Mouse (Mus musculus): ENCODE data around the gene Adcy6.

The Adcy6 gene

DNA sequence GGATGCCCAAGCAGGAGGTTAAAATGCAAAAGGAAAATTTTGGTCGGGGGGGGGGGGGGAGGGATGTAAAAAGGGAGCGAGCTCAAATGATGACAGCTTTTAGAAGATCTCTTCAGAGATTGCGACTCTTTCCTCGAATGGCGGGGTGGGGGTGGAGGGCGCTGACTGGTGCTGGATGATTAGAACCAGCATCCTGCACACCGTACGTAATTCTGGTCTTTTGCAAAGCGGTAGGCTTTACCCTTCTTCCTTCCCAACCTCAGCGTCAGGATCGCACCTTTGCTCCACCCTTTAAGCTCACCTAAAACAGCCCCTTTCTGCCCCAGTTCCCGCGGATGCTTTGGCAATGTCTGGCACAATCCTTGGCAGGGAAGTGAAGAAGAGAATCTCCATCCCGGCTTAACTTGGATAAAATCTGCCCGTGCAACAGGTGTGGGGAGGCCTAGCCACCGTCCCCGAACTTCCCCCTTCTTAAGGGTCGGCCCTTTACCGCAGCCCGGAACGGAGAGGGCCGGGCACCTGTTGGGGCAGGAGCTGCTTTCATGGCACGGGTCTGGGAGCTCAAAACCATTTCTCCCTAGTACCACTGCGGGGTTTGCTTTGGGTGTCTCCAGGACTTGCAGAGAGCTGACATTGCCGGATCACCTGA lies 24.1 kb upstream of the Adcy6 start:
- no peaks in the 10 kb centered on the region for H3K27me3 ChIP-seq (ENCODE audit: control insufficient read depth, insufficient read depth, low read length, poor library complexity, severe bottlenecking)
- peak; percentile 18 for DNase-seq (ENCODE audit: low read depth, low spot score)
- no peaks in the 10 kb centered on the region for H3K36me3 ChIP-seq (ENCODE audit: control insufficient read depth, insufficient read depth, low read length, poor library complexity, severe bottlenecking)

DNA sequence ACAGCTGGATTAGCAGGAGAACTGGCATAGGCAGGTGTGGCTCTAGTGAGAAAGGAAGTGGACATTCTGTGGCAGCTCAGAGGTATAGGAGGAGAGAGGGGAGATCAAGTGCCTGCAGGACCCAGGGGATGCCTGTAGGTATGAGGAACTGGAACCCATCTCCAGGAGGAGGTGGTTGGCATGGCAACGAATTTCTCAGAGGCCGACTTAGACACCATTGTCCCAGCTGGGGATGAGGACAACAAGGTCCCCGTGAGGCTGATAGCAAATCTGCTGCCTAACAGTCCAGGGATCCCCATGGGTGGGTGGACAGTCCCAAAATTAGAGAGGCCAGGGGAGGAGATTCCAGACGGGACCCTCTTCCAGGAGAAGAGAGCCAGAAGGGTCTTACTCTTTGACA lies 23.0 kb upstream of the Adcy6 start:
- peak; percentile 53 for DNase-seq (ENCODE audit: low read depth, low spot score)
- no peaks in the 10 kb centered on the region for H3K36me3 ChIP-seq (ENCODE audit: control insufficient read depth, insufficient read depth, low read length, poor library complexity, severe bottlenecking)
- no peaks in the 10 kb centered on the region for H3K27me3 ChIP-seq (ENCODE audit: control insufficient read depth, insufficient read depth, low read length, poor library complexity, severe bottlenecking)

DNA sequence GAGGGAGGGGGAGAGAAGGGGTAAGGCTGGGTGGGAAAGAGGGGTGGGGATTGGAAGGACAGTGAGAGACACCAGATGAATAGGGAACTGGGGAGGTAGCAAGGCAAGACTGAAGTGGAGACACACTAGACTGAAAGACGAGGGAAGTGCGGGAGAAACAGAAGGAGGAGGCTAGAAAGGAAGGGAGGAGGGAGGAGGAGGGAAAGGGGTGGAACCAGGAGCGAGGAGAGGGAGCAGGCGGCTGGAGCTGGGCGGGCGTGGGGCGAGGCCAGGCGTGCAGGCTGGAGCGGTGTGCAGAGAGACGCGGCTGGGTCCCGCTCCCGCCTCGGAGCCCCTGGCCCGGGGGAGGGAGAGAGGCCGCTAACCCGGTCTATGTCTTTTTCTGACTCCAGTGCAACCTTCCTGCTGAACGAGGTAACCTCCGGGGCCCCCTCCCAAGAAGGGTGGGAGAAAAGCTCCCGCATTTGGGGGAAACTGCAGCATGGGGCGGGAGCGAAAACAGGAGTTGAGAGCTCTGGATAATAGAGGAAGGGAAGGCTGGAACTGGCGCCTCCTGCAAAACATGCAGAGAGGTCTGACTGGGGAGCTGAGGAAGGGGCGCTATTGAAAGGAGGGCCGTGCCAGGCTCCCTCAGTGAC lies 22.4 kb upstream of the Adcy6 start:
- no peaks in the 10 kb centered on the region; the same call in 1 of the 2 replicates for H3K27me3 ChIP-seq (ENCODE audit: control insufficient read depth, insufficient read depth, low read length, poor library complexity, severe bottlenecking)
- no peak for DNase-seq (ENCODE audit: low read depth, low spot score)
- H3K36me3 ChIP-seq (ENCODE audit: control insufficient read depth, insufficient read depth, low read length, poor library complexity, severe bottlenecking) = no peaks in the 10 kb centered on the region

DNA sequence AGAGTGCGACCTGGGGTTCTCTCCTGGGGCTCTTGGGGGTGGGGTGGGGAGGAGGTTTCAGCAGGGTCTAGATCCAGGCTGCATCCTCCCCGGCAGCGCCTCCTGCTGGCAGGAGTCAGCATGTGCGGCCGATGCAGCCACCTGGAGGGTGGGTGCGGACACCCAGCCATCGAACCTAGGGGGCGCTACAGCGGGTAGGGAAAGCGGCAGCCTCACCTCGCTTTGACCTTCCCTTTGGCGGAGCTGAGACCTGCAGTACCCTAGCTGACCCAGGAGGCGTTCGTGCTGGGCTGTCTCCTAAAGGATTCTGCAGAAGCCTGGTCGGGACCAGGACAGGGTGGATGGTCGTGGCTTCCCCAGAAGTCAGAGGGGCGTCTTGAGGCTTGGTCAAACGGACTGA lies 21.6 kb upstream of the Adcy6 start:
- Histone ChIP-seq H3K36me3 (ENCODE audit: control insufficient read depth, insufficient read depth, low read length, poor library complexity, severe bottlenecking) (no peaks in the 10 kb centered on the region), H3K27me3 (ENCODE audit: control insufficient read depth, insufficient read depth, low read length, poor library complexity, severe bottlenecking) (no peaks in the 10 kb centered on the region; the same call in 1 of the 2 replicates)
- peak; percentile 74 for DNase-seq (ENCODE audit: low read depth, low spot score)

DNA sequence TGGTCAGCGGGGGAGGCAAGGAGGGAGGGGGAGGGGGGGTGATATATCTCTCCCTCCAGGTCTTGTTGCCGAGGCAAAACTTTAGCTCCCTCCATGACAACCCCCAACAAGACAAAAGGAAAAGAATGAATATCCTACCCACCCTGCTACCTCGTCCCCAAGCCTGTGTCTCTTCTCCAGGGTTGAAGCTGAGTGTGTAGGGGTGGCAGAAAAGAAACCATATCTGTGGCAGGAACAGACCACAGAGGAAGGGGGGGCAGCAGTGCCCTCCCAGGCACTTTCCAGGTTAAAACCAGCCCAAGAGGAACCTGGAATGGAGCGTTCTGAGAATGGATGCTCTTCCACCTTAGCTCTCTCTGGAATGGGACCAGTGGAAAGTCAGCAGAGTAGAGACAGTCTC lies 20.7 kb upstream of the Adcy6 start, which contains the start of gene Cacnb3:
Gene Cacnb3, plus strand, starts transcription at position 301 of the 400 bp plus-strand sequence.
- Histone ChIP-seq H3K36me3 (ENCODE audit: control insufficient read depth, insufficient read depth, low read length, poor library complexity, severe bottlenecking) (no peaks in the 10 kb centered on the region), H3K27me3 (ENCODE audit: control insufficient read depth, insufficient read depth, low read length, poor library complexity, severe bottlenecking) (no peaks in the 10 kb centered on the region; the same call in 1 of the 2 replicates)
- DNase-seq (ENCODE audit: low read depth, low spot score) = no peak

DNA sequence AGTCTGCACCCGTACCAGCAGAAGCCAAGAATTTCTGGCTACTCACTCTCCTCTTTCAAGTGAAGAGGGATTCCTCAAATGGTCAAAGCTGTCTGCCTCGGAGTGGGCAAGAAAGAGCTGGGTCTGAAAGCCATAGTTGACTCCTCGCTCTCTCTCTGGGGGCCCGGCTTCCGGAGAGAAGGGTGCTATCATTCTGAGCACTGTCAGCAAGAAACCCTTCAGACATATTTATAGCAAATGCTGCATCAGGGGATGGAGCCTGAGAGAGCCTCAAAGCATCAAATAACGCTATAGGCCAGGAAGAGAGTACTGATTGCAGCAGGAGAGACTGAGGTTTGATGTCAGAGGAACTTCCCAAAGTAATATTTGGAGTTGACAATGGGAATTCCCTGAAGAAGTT lies 19.6 kb upstream of the Adcy6 start:
- Histone ChIP-seq H3K36me3 (ENCODE audit: control insufficient read depth, insufficient read depth, low read length, poor library complexity, severe bottlenecking) (no peaks in the 10 kb centered on the region), H3K27me3 (ENCODE audit: control insufficient read depth, insufficient read depth, low read length, poor library complexity, severe bottlenecking) (no peaks in the 10 kb centered on the region; the same call in 1 of the 2 replicates)
- DNase-seq (ENCODE audit: low read depth, low spot score) = no peak

DNA sequence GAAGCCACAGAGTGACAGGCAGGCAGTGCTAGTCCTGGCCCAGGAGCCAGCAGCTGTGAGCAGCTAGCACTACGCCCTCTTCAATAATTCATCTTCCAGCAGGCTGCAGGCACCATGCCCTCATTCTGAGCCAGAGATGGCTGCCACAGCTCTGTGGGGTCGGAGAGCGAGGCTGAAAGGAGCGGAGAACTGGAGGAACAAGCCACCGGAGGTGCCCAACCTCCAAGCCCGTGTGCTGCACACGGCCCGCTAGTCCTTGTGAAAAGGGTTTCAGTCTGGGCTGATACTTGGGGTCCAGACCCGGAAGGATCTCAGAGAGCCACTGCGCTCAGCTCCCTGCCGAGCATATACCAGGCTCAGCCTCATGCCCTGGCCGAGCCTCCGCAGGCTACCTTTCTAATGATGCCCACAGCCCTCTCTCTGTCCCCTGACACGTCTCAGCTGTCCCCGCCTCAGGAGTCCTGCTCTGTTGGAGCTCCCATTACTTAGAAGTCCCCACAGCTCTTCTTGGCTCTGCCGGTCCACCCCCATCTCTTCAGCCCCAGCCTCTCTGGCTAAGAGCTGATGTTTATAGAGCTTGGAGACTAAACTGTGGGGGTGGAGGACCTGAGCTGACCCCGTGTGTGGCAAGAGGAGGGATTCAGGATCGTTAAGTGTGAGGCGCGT lies 18.8 kb upstream of the Adcy6 start:
- H3K27me3 ChIP-seq (ENCODE audit: control insufficient read depth, insufficient read depth, low read length, poor library complexity, severe bottlenecking) = no peaks in the 10 kb centered on the region; the same call in 1 of the 2 replicates
- no peak for DNase-seq (ENCODE audit: low read depth, low spot score)
- no peaks in the 10 kb centered on the region for H3K36me3 ChIP-seq (ENCODE audit: control insufficient read depth, insufficient read depth, low read length, poor library complexity, severe bottlenecking)

DNA sequence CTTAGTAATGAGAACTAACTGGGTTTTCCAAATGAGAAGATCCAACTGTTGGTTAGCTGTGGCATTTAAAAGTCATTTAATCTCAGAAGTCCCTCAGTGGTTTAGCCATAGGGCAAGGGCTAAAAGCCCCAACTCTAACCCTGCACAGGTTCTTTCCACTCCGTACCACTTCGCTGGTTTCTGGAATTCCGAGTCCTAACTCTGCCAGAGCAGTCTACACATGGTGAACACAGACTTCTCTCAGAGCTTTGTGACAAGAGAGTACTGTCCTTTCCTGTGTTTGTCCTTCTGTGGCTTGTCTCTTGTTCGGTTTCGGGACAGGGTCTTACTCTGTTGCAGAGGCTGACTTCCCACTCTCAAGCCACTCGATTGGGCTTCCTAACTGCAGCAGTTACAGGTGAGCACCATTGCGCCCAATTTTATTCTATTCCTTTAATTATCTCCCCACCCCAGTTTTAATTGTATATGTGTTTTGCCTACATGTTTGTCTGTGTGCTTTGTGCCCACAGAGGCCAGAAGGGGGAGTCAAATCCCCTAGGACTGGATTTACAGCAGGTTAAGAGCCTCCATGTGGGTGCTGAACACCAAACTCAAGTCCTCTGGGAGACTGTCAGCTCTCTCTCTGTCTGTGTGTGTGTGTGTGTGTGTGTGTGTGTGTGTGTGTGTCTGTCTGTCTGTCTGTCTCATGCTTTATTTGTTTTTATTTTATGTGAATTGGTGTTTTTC lies 16.8 kb upstream of the Adcy6 start:
- no peaks in the 10 kb centered on the region; the same call in 1 of the 2 replicates for H3K36me3 ChIP-seq (ENCODE audit: control insufficient read depth, insufficient read depth, low read length, poor library complexity, severe bottlenecking)
- H3K27me3 ChIP-seq (ENCODE audit: control insufficient read depth, insufficient read depth, low read length, poor library complexity, severe bottlenecking) = no peaks in the 10 kb centered on the region; the same call in 1 of the 2 replicates
- DNase-seq (ENCODE audit: low read depth, low spot score) = no peak

DNA sequence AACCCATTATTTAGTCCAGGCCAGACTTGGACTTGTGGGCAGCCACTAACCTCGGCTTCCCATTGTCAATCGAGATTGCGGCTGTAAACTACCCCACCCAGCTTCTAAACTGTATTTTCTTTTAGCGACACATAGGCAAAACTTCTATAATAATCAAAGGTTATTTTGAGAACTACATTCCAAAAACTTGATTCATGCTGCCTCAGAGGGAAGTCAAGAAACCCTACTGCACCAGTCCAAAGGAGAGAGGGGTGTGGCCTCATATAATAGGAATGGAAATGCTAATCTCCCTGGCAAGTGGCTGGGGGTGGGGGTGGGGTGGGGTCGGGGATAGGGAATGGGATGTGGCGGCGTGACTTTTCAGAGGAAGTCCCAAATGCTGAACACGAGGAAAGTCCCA lies 16.2 kb upstream of the Adcy6 start:
- Histone ChIP-seq H3K36me3 (ENCODE audit: control insufficient read depth, insufficient read depth, low read length, poor library complexity, severe bottlenecking) (no peaks in the 10 kb centered on the region; the same call in 1 of the 2 replicates), H3K27me3 (ENCODE audit: control insufficient read depth, insufficient read depth, low read length, poor library complexity, severe bottlenecking) (no peaks in the 10 kb centered on the region; the same call in 1 of the 2 replicates)
- DNase-seq (ENCODE audit: low read depth, low spot score) = no peak

DNA sequence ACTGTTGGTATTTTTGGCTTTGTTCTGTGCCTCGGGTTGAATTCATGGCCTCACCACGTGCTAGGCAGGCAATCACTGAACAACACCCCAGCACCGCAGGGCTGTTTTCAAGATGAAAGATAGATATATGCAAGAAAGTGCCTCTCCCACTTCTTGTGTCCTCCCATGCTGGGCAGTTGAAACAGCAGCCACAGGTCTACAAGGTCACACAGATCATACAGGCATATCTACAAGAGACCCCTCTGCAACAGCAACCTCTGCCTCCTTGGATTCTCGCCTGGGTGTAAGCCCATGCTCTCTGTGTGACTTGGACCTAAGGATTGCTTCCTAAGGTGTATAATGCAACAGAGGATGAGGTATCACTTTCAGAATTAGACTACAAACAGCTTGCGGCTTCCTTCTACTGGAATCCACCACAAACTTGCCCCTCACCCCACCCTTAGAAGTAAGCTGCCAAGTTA lies 13.5 kb upstream of the Adcy6 start:
- Histone ChIP-seq H3K36me3 (ENCODE audit: control insufficient read depth, insufficient read depth, low read length, poor library complexity, severe bottlenecking) (no peaks in the 10 kb centered on the region; the same call in 1 of the 2 replicates), H3K27me3 (ENCODE audit: control insufficient read depth, insufficient read depth, low read length, poor library complexity, severe bottlenecking) (peaks cover 1% of the 10 kb centered on the region; the same call in 1 of the 2 replicates)
- no peak for DNase-seq (ENCODE audit: low read depth, low spot score)

DNA sequence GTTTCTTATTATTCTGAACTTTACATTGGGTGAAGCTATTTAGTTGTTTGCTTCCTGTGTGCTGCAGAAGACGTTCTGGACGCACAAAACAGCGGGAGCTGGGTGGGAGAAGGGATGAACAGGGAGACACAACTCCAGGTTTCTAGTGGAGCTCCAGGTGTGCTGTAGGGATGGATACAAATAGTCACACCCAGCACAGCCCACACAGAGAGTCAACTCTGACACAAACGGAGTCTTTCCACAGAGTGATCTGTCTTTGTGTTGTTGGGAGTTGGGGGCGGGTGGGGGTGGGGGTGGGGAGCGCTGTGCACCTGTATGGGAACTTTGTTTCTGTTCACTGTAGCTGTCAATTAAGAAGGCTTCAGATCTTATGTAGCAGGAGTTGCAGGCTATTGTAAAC lies 12.8 kb upstream of the Adcy6 start:
- H3K27me3 ChIP-seq (ENCODE audit: control insufficient read depth, insufficient read depth, low read length, poor library complexity, severe bottlenecking) = peaks cover 1% of the 10 kb centered on the region; the same call in 1 of the 2 replicates
- DNase-seq (ENCODE audit: low read depth, low spot score) = no peak
- H3K36me3 ChIP-seq (ENCODE audit: control insufficient read depth, insufficient read depth, low read length, poor library complexity, severe bottlenecking) = no peaks in the 10 kb centered on the region; the same call in 1 of the 2 replicates

DNA sequence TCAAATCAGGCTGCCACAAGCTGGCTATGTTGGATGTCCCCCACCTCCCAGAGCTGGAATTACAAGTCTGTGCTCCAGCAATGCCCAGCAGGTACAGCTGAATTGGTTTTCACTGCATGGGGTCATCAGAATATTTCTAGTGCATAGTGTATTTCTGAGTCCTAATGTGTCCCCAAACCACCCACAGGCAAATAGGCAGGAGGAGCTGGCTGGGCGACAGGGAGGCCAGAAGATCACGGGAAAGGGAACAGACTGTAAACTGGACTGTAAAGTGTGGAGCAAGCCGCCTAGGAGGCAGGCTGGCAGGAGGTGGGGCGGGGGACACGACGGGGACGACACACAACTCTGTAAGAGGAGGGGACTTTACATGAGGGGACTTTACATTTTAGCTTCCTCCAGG lies 12.3 kb upstream of the Adcy6 start:
- no peak for DNase-seq (ENCODE audit: low read depth, low spot score)
- H3K36me3 ChIP-seq (ENCODE audit: control insufficient read depth, insufficient read depth, low read length, poor library complexity, severe bottlenecking) = no peaks in the 10 kb centered on the region; the same call in 1 of the 2 replicates
- H3K27me3 ChIP-seq (ENCODE audit: control insufficient read depth, insufficient read depth, low read length, poor library complexity, severe bottlenecking) = peaks cover 1% of the 10 kb centered on the region; the same call in 1 of the 2 replicates

DNA sequence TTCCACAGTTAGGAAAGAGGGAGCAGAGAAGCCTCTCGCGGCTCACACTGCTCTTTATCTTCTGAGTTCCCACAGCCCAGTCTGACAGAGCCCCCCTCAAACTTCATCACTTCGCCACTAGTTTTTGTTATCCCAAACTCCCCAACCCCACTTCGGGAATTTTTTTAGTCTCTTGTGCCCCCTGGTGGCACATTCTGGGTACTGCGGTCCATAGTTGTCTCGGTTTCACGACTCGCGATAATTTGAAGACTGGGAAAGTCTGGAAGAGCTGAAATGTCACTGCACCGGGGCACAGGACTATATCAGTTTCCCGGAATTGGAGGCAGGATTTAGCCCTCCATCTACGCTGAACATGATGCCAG lies 7.3 kb upstream of the Adcy6 start:
- Histone ChIP-seq H3K27me3 (ENCODE audit: control insufficient read depth, insufficient read depth, low read length, poor library complexity, severe bottlenecking) (0 out of 2 replicates have a peak, but pooled peaks cover 1% of the 10 kb centered on the region), H3K36me3 (ENCODE audit: control insufficient read depth, insufficient read depth, low read length, poor library complexity, severe bottlenecking) (no peaks in the 10 kb centered on the region)
- peak; percentile 65 for DNase-seq (ENCODE audit: low read depth, low spot score)

DNA sequence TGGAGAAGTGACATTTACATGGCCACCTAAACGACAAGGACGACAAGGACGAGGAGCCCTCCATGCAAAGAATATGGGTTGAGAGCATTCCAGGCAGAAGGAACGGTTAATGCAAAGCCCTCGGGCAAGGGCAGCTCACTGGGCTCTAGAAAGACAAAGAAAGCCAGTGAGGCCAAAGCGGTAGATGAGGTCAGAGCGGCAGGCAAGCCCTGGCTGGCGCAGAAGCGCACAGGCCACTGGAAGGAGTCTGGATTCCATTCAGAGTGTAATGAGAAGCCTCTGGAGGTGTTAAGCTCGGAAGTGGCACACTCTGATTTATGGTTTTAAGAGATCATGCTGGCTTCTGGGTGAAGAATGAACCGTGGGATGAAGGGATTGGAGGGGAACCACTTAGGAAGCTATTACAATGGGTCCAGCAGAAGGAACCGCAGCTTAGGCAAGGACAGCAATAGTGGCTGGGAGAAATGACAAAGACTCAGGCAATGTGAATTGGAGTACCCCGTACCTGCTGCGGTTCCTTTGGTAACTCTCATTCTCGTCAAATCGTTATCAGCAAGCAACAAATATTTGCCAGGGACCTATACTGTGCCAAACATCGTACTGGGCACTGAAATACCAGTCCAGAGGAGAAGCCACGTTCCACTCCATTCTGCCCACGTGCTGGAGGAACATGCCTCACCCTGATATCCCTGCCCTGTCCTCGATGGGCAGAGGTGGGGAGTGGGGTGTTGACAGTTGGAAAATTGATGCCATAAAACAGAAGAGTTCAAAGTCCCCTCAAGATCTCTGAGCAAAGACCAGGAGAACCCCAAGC lies 6.7 kb upstream of the Adcy6 start:
- peak; percentile 5 for DNase-seq (ENCODE audit: low read depth, low spot score)
- Histone ChIP-seq H3K27me3 (ENCODE audit: control insufficient read depth, insufficient read depth, low read length, poor library complexity, severe bottlenecking) (0 out of 2 replicates have a peak, but pooled peaks cover 1% of the 10 kb centered on the region), H3K36me3 (ENCODE audit: control insufficient read depth, insufficient read depth, low read length, poor library complexity, severe bottlenecking) (no peaks in the 10 kb centered on the region)
